Mouse (Mus musculus) kidney, adult 9 months (tissue): ENCODE measurements around the gene Dlg5.

Source experiments
- DNase-seq: peaks from one replicate; pipeline ENCODE4 v3.0.0; 2022

The Dlg5 gene

GRCm38 (mm10) chr14:24232641-24233633, 12.8 kb downstream of the Dlg5 start:
- peak; percentile 81 for DNase-seq

GRCm38 (mm10) chr14:24228549-24228948, 17.2 kb downstream of the Dlg5 start:
- no peak for DNase-seq

- DNase-seq, result no peak
Observed at GRCm38 (mm10) chr14:24227015-24227414, 18.7 kb downstream of the Dlg5 start.

GRCm38 (mm10) chr14:24226344-24226743, 19.4 kb downstream of the Dlg5 start:
- DNase-seq, result no peak

- peak; percentile 70 for DNase-seq
Observed at GRCm38 (mm10) chr14:24222759-24223158, 23.0 kb downstream of the Dlg5 start.

GRCm38 (mm10) chr14:24222273-24222672, 23.4 kb downstream of the Dlg5 start:
- DNase-seq, result no peak

GRCm38 (mm10) chr14:24217362-24217722, 28.4 kb downstream of the Dlg5 start:
- no peak for DNase-seq

- peak; percentile 37 for DNase-seq
Observed at GRCm38 (mm10) chr14:24216678-24217361, 28.9 kb downstream of the Dlg5 start.

- DNase-seq, result peak; percentile 81
Observed at GRCm38 (mm10) chr14:24216064-24216463, 29.7 kb downstream of the Dlg5 start.

- no peak for DNase-seq
Observed at GRCm38 (mm10) chr14:24214436-24214835, 31.3 kb downstream of the Dlg5 start.

GRCm38 (mm10) chr14:24213336-24213735, 32.4 kb downstream of the Dlg5 start:
- DNase-seq, result no peak

GRCm38 (mm10) chr14:24212861-24213260, 32.9 kb downstream of the Dlg5 start:
- DNase-seq, result no peak

- no peak for DNase-seq
Observed at GRCm38 (mm10) chr14:24207360-24207752, 38.4 kb downstream of the Dlg5 start.

- DNase-seq, result no peak
Observed at GRCm38 (mm10) chr14:24206736-24207359, 38.9 kb downstream of the Dlg5 start.

- no peak for DNase-seq
Observed at GRCm38 (mm10) chr14:24206314-24206713, 39.4 kb downstream of the Dlg5 start.

- no peak for DNase-seq
Observed at GRCm38 (mm10) chr14:24205281-24205871, 40.3 kb downstream of the Dlg5 start.

- peak; percentile 36 for DNase-seq
Observed at GRCm38 (mm10) chr14:24203210-24203609, 42.5 kb downstream of the Dlg5 start.

- peak; percentile 87 for DNase-seq
Observed at GRCm38 (mm10) chr14:24200771-24201170, 44.9 kb downstream of the Dlg5 start.

- no peak for DNase-seq
Observed at GRCm38 (mm10) chr14:24199732-24200131, 46.0 kb downstream of the Dlg5 start.

- no peak for DNase-seq
Observed at GRCm38 (mm10) chr14:24197865-24198264, 47.9 kb downstream of the Dlg5 start.

- no peak for DNase-seq
Observed at GRCm38 (mm10) chr14:24196947-24197346, 48.8 kb downstream of the Dlg5 start.

GRCm38 (mm10) chr14:24190131-24190530, 55.6 kb downstream of the Dlg5 start:
- no peak for DNase-seq

GRCm38 (mm10) chr14:24189598-24189997, 56.1 kb downstream of the Dlg5 start:
- peak; percentile 60 for DNase-seq
